Mouse (Mus musculus) gastrocnemius, adult 2 months (tissue): Measurements from ENCODE around the gene Msto1. TPM values are rescaled to one million over a fixed set of nuclear protein-coding genes. Genes with fewer than 3 reads are reported as not detected.

Source experiments
- DNase-seq: peaks from one replicate; pipeline ENCODE4 v3.0.0; 2022
- H3K27ac ChIP-seq: fragments of 200-600 bp; 2 replicates; pipeline ENCODE4 v1.8.1; 2022; ENCODE audit warnings: mild to moderate bottlenecking
- H3K4me3 ChIP-seq: fragments of 200-600 bp; 2 replicates; pipeline ENCODE4 v1.8.1; 2022; ENCODE audit warnings: mild to moderate bottlenecking, moderate library complexity
- CTCF ChIP-seq: fragments of 200-600 bp; IDR thresholded peaks from 2 replicates; pipeline ENCODE4 v1.8.1; 2022; ENCODE audit warnings: antibody characterized with exemption, mild to moderate bottlenecking, moderate library complexity
- intact Hi-C: fragments of 180-260 bp; cut with DNase I; formaldehyde crosslinking; loops from one replicate; pipeline ENCODE4 v1.15.1; 2025
- total RNA-seq, 2 experiments: library from RNA; stranded (reverse); gene quantifications; 2 replicates each; pipeline ENCODE4 v1.2.3; 2021

The Msto1 gene
- total RNA-seq, 2 experiments from 2014 or later: 7.0 to 8.6 TPM

DNA sequence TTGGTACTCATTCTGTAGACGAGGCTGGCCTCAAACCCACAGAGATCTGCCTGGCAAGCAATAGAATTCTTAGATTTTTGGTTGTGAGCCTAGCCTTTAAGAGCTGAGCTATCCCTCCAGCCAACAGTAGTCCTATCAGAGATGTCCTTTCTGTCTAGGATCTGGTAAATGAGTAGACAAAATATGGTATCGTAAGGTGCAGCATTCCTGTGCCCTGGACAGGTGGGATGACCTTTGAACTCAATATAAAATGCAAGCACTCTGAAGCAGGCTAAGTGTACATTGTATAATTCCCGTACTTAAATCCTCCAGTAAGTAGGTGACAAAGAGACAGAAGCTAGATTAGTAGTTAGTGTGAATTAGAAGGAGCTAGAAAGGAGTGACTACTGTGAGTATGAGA is 51.7 kb downstream of the Msto1 start:
- no peak for DNase-seq
- no peak overlapping the region for H3K27ac ChIP-seq
- intact Hi-C loops: no loop called here
- no peak overlapping the region for H3K4me3 ChIP-seq
- no peak for TF ChIP-seq CTCF

- H3K27ac ChIP-seq: no peak overlapping the region
- DNase-seq: no peak
- no peak for TF ChIP-seq CTCF
- intact Hi-C loops: no loop called here
- H3K4me3 ChIP-seq: no peak overlapping the region
These were observed 58.0 kb downstream of the Msto1 start for GRCm38 (mm10) chr3:88855837-88856236.

Other genes with a start within 250 kb of the Msto1 start
- gene Khdc4, start 228.2 kb downstream of the Msto1 start, total RNA-seq: 10 to 100 TPM; 24.0 TPM
- 10 to 100 TPM; 20.8 to 20.9 TPM for gene Rit1, start 197.2 kb downstream of the Msto1 start, total RNA-seq
- 1 to 10 TPM; 2.7 to 5.2 TPM for gene Syt11, start 138.8 kb downstream of the Msto1 start, total RNA-seq
- gene Gon4l, start 78.8 kb downstream of the Msto1 start, total RNA-seq: 10 to 100 TPM; 14.2 to 15.9 TPM
- gene Ash1l, start 36.6 kb upstream of the Msto1 start, total RNA-seq: 10 to 100 TPM; 34.2 to 35.6 TPM
- gene Dap3, start 37.2 kb upstream of the Msto1 start, total RNA-seq: 10 to 100 TPM; 65.5 to 79.9 TPM
- 10 to 100 TPM; 16.8 to 20.5 TPM for gene Rusc1, start 179.3 kb upstream of the Msto1 start, total RNA-seq
- not detected for gene Gm43738, start 187.1 kb upstream of the Msto1 start, total RNA-seq
- gene Fdps, start 188.0 kb upstream of the Msto1 start, total RNA-seq: 10 to 100 TPM; 24.8 to 28.8 TPM
- not detected for gene Pklr, start 222.1 kb upstream of the Msto1 start, total RNA-seq
- under 1 TPM; 0.31 to 0.43 TPM for gene Hcn3, start 246.2 kb upstream of the Msto1 start, total RNA-seq